Mouse (Mus musculus): ENCODE results near the gene Sorbs1. TPM values are rescaled to one million over a fixed set of nuclear protein-coding genes. Genes with fewer than 3 reads are reported as not detected.

Gene Sorbs1
- total and polyA plus RNA-seq, 3 experiments = 2.1 to 6.2 (median 3.6) TPM

- in situ Hi-C loops (cut with MboI; ENCODE audit: low pct_ligation_motif_present, low pct_unique_long_range_greater_than_20kb, low sequenced_read_pairs) = no loop called here
- no peak overlapping the region for H3K9ac ChIP-seq (ENCODE audit: insufficient read depth, low read depth)
- DNase-seq (ENCODE audit: extremely low read depth) = no peak
- no peak overlapping the region for H3K4me2 ChIP-seq (ENCODE audit: insufficient read depth, low read depth, poor library complexity, severe bottlenecking)
- TF ChIP-seq USF2 (conservative IDR thresholded peaks at IDR 0.05; ENCODE audit: low read depth, low read length) (no peak), IRF4 (IDR thresholded peaks at IDR 0.05; ENCODE audit: low read depth, low read length) (no peak), KAT2A (IDR thresholded peaks at IDR 0.05; ENCODE audit: insufficient replicate concordance, low read length) (no peak), TBP (conservative IDR thresholded peaks at IDR 0.05; ENCODE audit: low read depth, low read length) (no peak), TCF12 (IDR thresholded peaks at IDR 0.05; ENCODE audit: low read depth, low read length) (no peak)
- H3K4me1 ChIP-seq (ENCODE audit: control insufficient read depth in 1 of 2, insufficient read depth in 2 of 2) = peaks cover 8 to 26% of the 10 kb centered on the region in 2 experiments; a peak in 3 of 4 replicates
- no peaks in the 10 kb centered on the region for H3K27me3 ChIP-seq (replicated peaks)
- H3K36me3 ChIP-seq (replicated peaks in 1 of 2; ENCODE audit: control insufficient read depth in 1 of 2, insufficient read depth in 1 of 2, low read length in 1 of 2) = no peaks in the 10 kb centered on the region
- no peak overlapping the region for H3K27ac ChIP-seq (ENCODE audit: insufficient read depth, low read depth)
- dilution Hi-C loops (cut with MboI; ENCODE audit: extremely low pct_ligation_motif_present, extremely low pct_unique_long_range_greater_than_20kb, low sequenced_read_pairs) = no loop called here
- peaks cover 2% of the 10 kb centered on the region for H3K9me3 ChIP-seq (replicated peaks; ENCODE audit: low read length)
- no peaks in the 10 kb centered on the region for H3K79me2 ChIP-seq (replicated peaks; ENCODE audit: control insufficient read depth, extremely low read depth, insufficient read depth, poor library complexity, severe bottlenecking)
- no peak overlapping the region for H3K4me3 ChIP-seq (replicated peaks in 1 of 3; ENCODE audit: low read depth in 2 of 3, low read length in 2 of 3, poor library complexity in 1 of 3)
Observed at GRCm38 (mm10) chr19:40510387-40511099, 3.0 kb downstream of the Sorbs1 start.

DNA sequence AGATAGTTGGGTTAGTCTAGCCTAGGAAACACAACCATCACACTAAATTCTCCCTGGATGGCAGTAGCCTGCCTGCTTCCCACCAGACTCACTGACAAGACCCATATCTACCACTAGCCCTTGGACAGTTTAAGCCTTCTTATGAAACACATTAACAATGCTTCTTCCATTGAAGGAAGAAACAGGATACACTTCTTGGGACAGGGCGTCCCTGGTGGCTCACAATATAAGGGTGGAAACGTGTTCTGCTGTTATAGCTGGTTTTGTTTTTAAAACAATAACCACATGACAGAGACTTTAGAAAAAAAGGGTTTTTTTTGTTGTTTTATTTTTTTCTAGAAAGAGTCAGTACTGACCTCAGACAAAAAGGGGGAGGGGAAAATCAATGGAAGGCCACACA lies 4.3 kb downstream of the Sorbs1 start:
- no peak overlapping the region for H3K27ac ChIP-seq (ENCODE audit: insufficient read depth, low read depth)
- in situ Hi-C loops (cut with MboI; ENCODE audit: low pct_ligation_motif_present, low pct_unique_long_range_greater_than_20kb, low sequenced_read_pairs) (no loop called here), dilution Hi-C loops (cut with MboI; ENCODE audit: extremely low pct_ligation_motif_present, extremely low pct_unique_long_range_greater_than_20kb, low sequenced_read_pairs) (no loop called here)

DNA sequence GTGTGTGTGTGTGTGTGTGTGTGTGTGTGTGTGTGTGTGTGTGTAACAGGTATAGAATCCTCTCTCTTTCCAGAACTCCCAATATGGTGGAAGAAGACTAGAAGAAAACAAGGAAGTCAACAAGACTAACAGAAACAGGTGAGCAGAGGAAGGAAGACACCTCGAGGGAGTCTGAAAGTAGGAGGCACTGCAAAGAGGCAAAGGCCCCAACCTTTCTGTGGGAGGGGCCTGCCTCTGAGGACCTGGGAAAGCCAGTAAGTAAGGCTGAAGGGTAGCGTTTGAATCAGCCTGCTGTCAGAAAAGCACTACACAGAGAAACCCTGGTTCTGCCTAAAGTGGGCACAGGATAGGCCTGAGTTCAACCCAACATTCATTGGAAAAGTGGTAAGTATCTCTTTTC lies 4.7 kb downstream of the Sorbs1 start:
- H3K36me3 ChIP-seq (replicated peaks in 1 of 2; ENCODE audit: control insufficient read depth in 1 of 2, insufficient read depth in 1 of 2, low read length in 1 of 2) = no peaks in the 10 kb centered on the region
- in situ Hi-C loops (cut with MboI; ENCODE audit: low pct_ligation_motif_present, low pct_unique_long_range_greater_than_20kb, low sequenced_read_pairs) = no loop called here

More for the DNA sequence above, 4.3 kb downstream of the Sorbs1 start:
- Histone ChIP-seq H3K4me1 (ENCODE audit: control insufficient read depth in 1 of 2, insufficient read depth in 2 of 2) (peaks cover 11 to 30% of the 10 kb centered on the region in 2 experiments; a peak in 3 of 4 replicates), H3K36me3 (replicated peaks in 1 of 2; ENCODE audit: control insufficient read depth in 1 of 2, insufficient read depth in 1 of 2, low read length in 1 of 2) (no peaks in the 10 kb centered on the region), H3K27me3 (replicated peaks) (no peaks in the 10 kb centered on the region), H3K9ac (ENCODE audit: insufficient read depth, low read depth) (no peak overlapping the region), H3K9me3 (replicated peaks; ENCODE audit: low read length) (peaks cover 2% of the 10 kb centered on the region), H3K79me2 (replicated peaks; ENCODE audit: control insufficient read depth, extremely low read depth, insufficient read depth, poor library complexity, severe bottlenecking) (no peaks in the 10 kb centered on the region), H3K4me2 (ENCODE audit: insufficient read depth, low read depth, poor library complexity, severe bottlenecking) (no peak overlapping the region), H3K4me3 (replicated peaks in 1 of 3; ENCODE audit: low read depth in 2 of 3, low read length in 2 of 3, poor library complexity in 1 of 3) (no peak overlapping the region)
- TF ChIP-seq EP300 (IDR thresholded peaks at IDR 0.05; ENCODE audit: low read length) = no peak
- no peak for TF ChIP-seq MEF2A (IDR thresholded peaks at IDR 0.05; ENCODE audit: borderline replicate concordance, low read depth, low read length)
- no peak for TF ChIP-seq E2F4 (IDR thresholded peaks at IDR 0.05; ENCODE audit: insufficient replicate concordance, low read depth, low read length)
- TF ChIP-seq TCF12 (IDR thresholded peaks at IDR 0.05; ENCODE audit: low read depth, low read length) = no peak
- no peak for TF ChIP-seq GABPA (IDR thresholded peaks at IDR 0.05; ENCODE audit: insufficient replicate concordance, low read depth, low read length)
- TF ChIP-seq PAX5 (IDR thresholded peaks at IDR 0.05; ENCODE audit: low read length) = no peak
- TF ChIP-seq TBP (conservative IDR thresholded peaks at IDR 0.05; ENCODE audit: low read depth, low read length) = no peak
- no peak for TF ChIP-seq POLR2AphosphoS2 (IDR thresholded peaks at IDR 0.05; ENCODE audit: low read depth, low read length)
- no peak for TF ChIP-seq USF1 (IDR thresholded peaks at IDR 0.05; ENCODE audit: low read depth, low read length)
- no peak for TF ChIP-seq MAX (IDR thresholded peaks at IDR 0.05; ENCODE audit: low read length)
- TF ChIP-seq USF2 (conservative IDR thresholded peaks at IDR 0.05; ENCODE audit: low read depth, low read length) = no peak
- no peak for TF ChIP-seq CHD1 (IDR thresholded peaks at IDR 0.05; ENCODE audit: low read depth, low read length)
- no peak for TF ChIP-seq CTCF (conservative IDR thresholded peaks at IDR 0.05 in 1 of 2, IDR thresholded peaks at IDR 0.05 in 1 of 2; ENCODE audit: low read depth in 2 of 2, low read length in 2 of 2)
- TF ChIP-seq UBTF (IDR thresholded peaks at IDR 0.05; ENCODE audit: low read depth, low read length) = no peak
- no peak for TF ChIP-seq RCOR1 (conservative IDR thresholded peaks at IDR 0.05; ENCODE audit: low read depth, low read length)
- TF ChIP-seq SIN3A (IDR thresholded peaks at IDR 0.05; ENCODE audit: low read length) = no peak
- no peak for DNase-seq (ENCODE audit: extremely low read depth)

More for the DNA sequence above, 4.7 kb downstream of the Sorbs1 start:
- Histone ChIP-seq H3K27ac (ENCODE audit: insufficient read depth, low read depth) (no peak overlapping the region), H3K27me3 (replicated peaks) (no peaks in the 10 kb centered on the region), H3K4me1 (ENCODE audit: control insufficient read depth in 1 of 2, insufficient read depth in 2 of 2) (peaks cover 11 to 31% of the 10 kb centered on the region in 2 experiments; a peak in 3 of 4 replicates), H3K79me2 (replicated peaks; ENCODE audit: control insufficient read depth, extremely low read depth, insufficient read depth, poor library complexity, severe bottlenecking) (no peaks in the 10 kb centered on the region), H3K4me2 (ENCODE audit: insufficient read depth, low read depth, poor library complexity, severe bottlenecking) (no peak overlapping the region), H3K4me3 (replicated peaks in 1 of 3; ENCODE audit: low read depth in 2 of 3, low read length in 2 of 3, poor library complexity in 1 of 3) (no peak overlapping the region), H3K9ac (ENCODE audit: insufficient read depth, low read depth) (no peak overlapping the region), H3K9me3 (replicated peaks; ENCODE audit: low read length) (peaks cover 2% of the 10 kb centered on the region)
- TF ChIP-seq POLR2AphosphoS2 (IDR thresholded peaks at IDR 0.05; ENCODE audit: low read depth, low read length) = no peak
- TF ChIP-seq MAZ (IDR thresholded peaks at IDR 0.05; ENCODE audit: low read depth, low read length) = peak; percentile 51; the same call in 1 of the 2 replicates
- no peak for TF ChIP-seq TCF12 (IDR thresholded peaks at IDR 0.05; ENCODE audit: low read depth, low read length)
- DNase-seq (ENCODE audit: extremely low read depth) = peak; percentile 27
- dilution Hi-C loops (cut with MboI; ENCODE audit: extremely low pct_ligation_motif_present, extremely low pct_unique_long_range_greater_than_20kb, low sequenced_read_pairs) = no loop called here

Data from CH12.LX (cell line).